Mouse (Mus musculus): Measurements from ENCODE around the gene Gm21887.
"Not testable (repeated sequence)": the region's sequence is repeated elsewhere in the genome, so short reads cannot be mapped to it uniquely, and the experiment has no call there.

Gene Gm21887

GRCm38 (mm10) chrX:170010581-170011528 lies 1.4 kb downstream of the Gm21887 start:
- DNase-seq (ENCODE audit: low read depth, low spot score) = not testable (repeated sequence)

GRCm38 (mm10) chrX:170011529-170011879 lies 2.0 kb downstream of the Gm21887 start:
- not testable (repeated sequence) for DNase-seq (ENCODE audit: low read depth, low spot score)

GRCm38 (mm10) chrX:170013421-170013820 lies 4.0 kb downstream of the Gm21887 start:
- DNase-seq (ENCODE audit: low read depth, low spot score) = not testable (repeated sequence)

- DNase-seq (ENCODE audit: low read depth, low spot score) = not testable (repeated sequence)
Observed at GRCm38 (mm10) chrX:170014038-170014437, 4.6 kb downstream of the Gm21887 start.

- not testable (repeated sequence) for DNase-seq (ENCODE audit: low read depth, low spot score)
Observed at GRCm38 (mm10) chrX:170015883-170016282, 6.4 kb downstream of the Gm21887 start.

- DNase-seq (ENCODE audit: low read depth, low spot score) = not testable (repeated sequence)
Observed at GRCm38 (mm10) chrX:170017333-170018245, 8.1 kb downstream of the Gm21887 start.

- not testable (repeated sequence) for DNase-seq (ENCODE audit: low read depth, low spot score)
Observed at GRCm38 (mm10) chrX:170018571-170019218, 9.2 kb downstream of the Gm21887 start.

GRCm38 (mm10) chrX:170019219-170019953 lies 9.9 kb downstream of the Gm21887 start:
- DNase-seq (ENCODE audit: low read depth, low spot score) = not testable (repeated sequence)

- not testable (repeated sequence) for DNase-seq (ENCODE audit: low read depth, low spot score)
Observed at GRCm38 (mm10) chrX:170019954-170020689, 10.7 kb downstream of the Gm21887 start.

- DNase-seq (ENCODE audit: low read depth, low spot score) = not testable (repeated sequence)
Observed at GRCm38 (mm10) chrX:170020690-170021050, 11.2 kb downstream of the Gm21887 start.

- not testable (repeated sequence) for DNase-seq (ENCODE audit: low read depth, low spot score)
Observed at GRCm38 (mm10) chrX:170021205-170021604, 11.7 kb downstream of the Gm21887 start.

- DNase-seq (ENCODE audit: low read depth, low spot score) = not testable (repeated sequence)
Observed at GRCm38 (mm10) chrX:170021750-170022461, 12.4 kb downstream of the Gm21887 start.

All from retina, postnatal 7 days (tissue).